Mouse (Mus musculus) MEL (cell line): ENCODE data around the gene E2f1.

ENCODE experiments used
- BHLHE40 ChIP-seq: IDR thresholded peaks from 2 replicates; pipeline ENCODE4 v1.6.1; 2012; ENCODE audit warnings: low read depth, mild to moderate bottlenecking, inconsistent platforms, low read length, improper control_type of control experiment, borderline replicate concordance
- CHD1 ChIP-seq: IDR thresholded peaks from 2 replicates; pipeline ENCODE4 v1.6.1; 2012; ENCODE audit warnings: low read depth, mild to moderate bottlenecking, inconsistent platforms, low read length, improper control_type of control experiment
- CHD2 ChIP-seq: IDR thresholded peaks from 2 replicates; pipeline ENCODE4 v1.6.1; 2011; ENCODE audit warnings: low read length, improper control_type of control experiment
- CTCF ChIP-seq, 3 experiments: IDR thresholded peaks in 2 of 3; conservative IDR thresholded peaks in 1 of 3; 2 replicates each; pipeline ENCODE4 v1.5.1; 2011 to 2012; ENCODE audit warnings: low read length in 3 of 3, low read depth in 2 of 3, mild to moderate bottlenecking in 2 of 3, improper control_type of control experiment in 1 of 3, inconsistent platforms in 1 of 3, mixed read lengths in 1 of 3, moderate library complexity in 1 of 3; ENCODE audit not compliant: control insufficient read depth in 1 of 3, insufficient read depth in 1 of 3, poor library complexity in 1 of 3, severe bottlenecking in 1 of 3
- E2F4 ChIP-seq: IDR thresholded peaks from 2 replicates; pipeline ENCODE4 v1.6.1; 2011; ENCODE audit warnings: low read depth, low read length, improper control_type of control experiment, borderline replicate concordance
- EP300 ChIP-seq, 2 experiments: IDR thresholded peaks; 2 replicates each; pipeline ENCODE4 v1.6.1; 2011; ENCODE audit warnings: improper control_type of control experiment in 2 of 2, low read length in 2 of 2, low read depth in 1 of 2, mild to moderate bottlenecking in 1 of 2
- MAX ChIP-seq: IDR thresholded peaks from 2 replicates; pipeline ENCODE4 v1.6.1; 2011; ENCODE audit warnings: low read length, improper control_type of control experiment
- MXI1 ChIP-seq: IDR thresholded peaks from 2 replicates; pipeline ENCODE4 v1.6.1; 2011; ENCODE audit warnings: mild to moderate bottlenecking, low read depth, low read length, improper control_type of control experiment
- NRF1 ChIP-seq: IDR thresholded peaks from 2 replicates; pipeline ENCODE4 v1.6.1; 2014; ENCODE audit warnings: low read depth, mild to moderate bottlenecking, inconsistent platforms, low read length, improper control_type of control experiment, moderate library complexity; ENCODE audit not compliant: poor library complexity, insufficient read depth, severe bottlenecking
- POLR2A ChIP-seq, 2 experiments: IDR thresholded peaks; 2 replicates each; pipeline ENCODE4 v1.6.1; 2011 to 2012; ENCODE audit warnings: low read length in 2 of 2, mild to moderate bottlenecking in 2 of 2, control low read depth in 1 of 2, improper control_type of control experiment in 1 of 2, low read depth in 1 of 2, moderate library complexity in 1 of 2; ENCODE audit not compliant: control insufficient read depth in 1 of 2, insufficient read depth in 1 of 2, poor library complexity in 1 of 2

GRCm38 (mm10) chr2:154549127-154549885 lies 20.4 kb downstream of the E2f1 start:
- no peak for TF ChIP-seq MXI1
- TF ChIP-seq BHLHE40: no peak
- no peak for TF ChIP-seq CTCF (IDR thresholded peaks at IDR 0.05 in 2 of 3, conservative IDR thresholded peaks at IDR 0.05 in 1 of 3; ENCODE audit: control insufficient read depth in 1 of 3, insufficient read depth in 1 of 3, low read depth in 2 of 3, low read length in 3 of 3, poor library complexity in 1 of 3, severe bottlenecking in 1 of 3)
- TF ChIP-seq CHD1: no peak
- no peak for TF ChIP-seq POLR2A (IDR thresholded peaks at IDR 0.05; ENCODE audit: control insufficient read depth in 1 of 2, insufficient read depth in 1 of 2, low read depth in 1 of 2, low read length in 2 of 2, poor library complexity in 1 of 2)
- TF ChIP-seq NRF1: no peak
- TF ChIP-seq CHD2: no peak
- no peak for TF ChIP-seq EP300 (IDR thresholded peaks at IDR 0.05; ENCODE audit: low read depth in 1 of 2, low read length in 2 of 2)
- no peak for TF ChIP-seq E2F4
- no peak for TF ChIP-seq MAX
